Comparison of ENCODE assay signal across 15 mouse cellular contexts in genomic region chr13:59253667-59254558, GRCm38 (mm10).
DNase-seq lines count a peak whose midpoint lies in the region; ATAC-seq lines count a peak whose summit lies in the region.
"Had no signal": no experiment of that assay in that cellular context is flagged by ENCODE, and none has a peak within 500 bp of the region (broad histone marks: within the 10 kb centered on the region; RNA-seq: fewer than 3 reads in every experiment).

No protein-coding gene starts in this region.

- DNase-seq in frontal cortex, postnatal 10 days (ENCODE audit: low spot score in 2 of 2) = no peak
- DNase-seq in kidney, postnatal 14 days = peak; percentile 3
- no peak for DNase-seq in kidney, postnatal 10 days
- peak; percentile 38 for DNase-seq in right cerebral cortex, postnatal 25 days
- no peak for DNase-seq in right cerebral cortex, postnatal 14 days
- no peak for DNase-seq in ovary, postnatal 10 days (ENCODE audit: low spot score)
- DNase-seq: cerebellum, adult 11-12 months; lung, adult 18-20 months; thymus, postnatal 36 days had no signal

- peak; percentile 45 for ATAC-seq in frontal cortex, adult (ENCODE audit: low TSS enrichment)
- 0 out of 2 replicates have a peak, but pooled peaks have one; percentile 21 for ATAC-seq in stomach, embryonic 16.5 days (ENCODE audit: insufficient read depth, low FRiP score)
- ATAC-seq: hindbrain, postnatal 0 days; Patski had no signal

- no peak overlapping the region for H3K4me2 ChIP-seq in stomach, embryonic 16.5 days (ENCODE audit: low read depth, low read length)
- H3K4me2 ChIP-seq: heart, embryonic 15.5 days had no signal

- 59% methylated on average over 13 of the region's 13 CpGs for WGBS in stomach, embryonic 16.5 days

- H3K27ac ChIP-seq in stomach, embryonic 16.5 days (ENCODE audit: low read length) = no peak overlapping the region; the same call in 1 of the 2 replicates
- H3K27ac ChIP-seq: heart, embryonic 15.5 days; hindbrain, postnatal 0 days had no signal

- no peaks in the 10 kb centered on the region for H3K9me3 ChIP-seq in stomach, embryonic 16.5 days (replicated peaks; ENCODE audit: control insufficient read depth, low read length)
- H3K9me3 ChIP-seq: heart, embryonic 15.5 days had no signal

- H3K4me3 ChIP-seq in stomach, embryonic 16.5 days (replicated peaks; ENCODE audit: low read length) = no peak overlapping the region
- H3K4me3 ChIP-seq: erythroblast, embryonic 14.5 days; heart, embryonic 15.5 days had no signal

- H3K4me1 ChIP-seq in stomach, embryonic 16.5 days (ENCODE audit: control insufficient read depth, insufficient read depth, low read length) = no peaks in the 10 kb centered on the region

- no peaks in the 10 kb centered on the region for H3K27me3 ChIP-seq in stomach, embryonic 16.5 days (ENCODE audit: control insufficient read depth, insufficient read depth, low read length)
- H3K27me3 ChIP-seq: heart, embryonic 15.5 days had no signal

- H3K36me3 ChIP-seq in stomach, embryonic 16.5 days (ENCODE audit: control insufficient read depth, insufficient read depth, low read length) = no peaks in the 10 kb centered on the region
- H3K36me3 ChIP-seq: heart, embryonic 15.5 days had no signal

- H3K9ac ChIP-seq in stomach, embryonic 16.5 days (ENCODE audit: low read length) = no peak overlapping the region
- H3K9ac ChIP-seq: heart, embryonic 15.5 days had no signal

Comparison
In these comparisons a context has a peak if more than half of its experiments do, and no peak if none do; other contexts are left out.
1. DNase-seq: peak in kidney, postnatal 14 days (single experiment) and right cerebral cortex, postnatal 25 days (single experiment); none in frontal cortex, postnatal 10 days (0 of 2), kidney, postnatal 10 days (single experiment), right cerebral cortex, postnatal 14 days (single experiment) and ovary, postnatal 10 days (single experiment).